In genomic region chr1:44437822-44438221, GRCm38 (mm10) we compare ENCODE assay signal across 9 mouse cellular contexts.
DNase-seq lines count a peak whose midpoint lies in the region; ATAC-seq and TF ChIP-seq lines count a peak whose summit lies in the region.
"Had no signal": no experiment of that assay in that cellular context is flagged by ENCODE, and none has a peak within 500 bp of the region (broad histone marks: within the 10 kb centered on the region; RNA-seq: fewer than 3 reads in every experiment).

No protein-coding gene starts in this region.

- H3K9me3 ChIP-seq in kidney, embryonic 16.5 days (ENCODE audit: low read length): no peaks in the 10 kb centered on the region
- H3K9me3 ChIP-seq: neural tube, embryonic 13.5 days had no signal

- TF ChIP-seq CTCF in brain, embryonic 14.5 days (IDR thresholded peaks at IDR 0.05; ENCODE audit: borderline replicate concordance, extremely low read depth, insufficient read depth, insufficient read length): peak; percentile 28; the same call in 1 of the 2 replicates

- no peak overlapping the region for H3K4me2 ChIP-seq in kidney, embryonic 16.5 days (replicated peaks; ENCODE audit: low read depth, low read length)
- H3K4me2 ChIP-seq: neural tube, embryonic 13.5 days had no signal

- no peaks in the 10 kb centered on the region for H3K4me1 ChIP-seq in kidney, embryonic 16.5 days (ENCODE audit: insufficient read depth, low read length)
- H3K4me1 ChIP-seq: neural tube, embryonic 13.5 days had no signal

- peak; percentile 12 for DNase-seq in adrenal gland, postnatal 14 days
- DNase-seq in adrenal gland, postnatal 10 days: no peak
- peak; percentile 20 to 29 for DNase-seq in kidney, postnatal 25 days
- DNase-seq in 3T3-L1 (ENCODE audit: low read depth, low spot score): peak; percentile 66
- DNase-seq in brain, embryonic 14.5 days (ENCODE audit: low read depth): peak; percentile 3
- no peak for DNase-seq in neural tube, embryonic 10.5 days (ENCODE audit: extremely low spot score, low spot score)

- ATAC-seq in kidney, embryonic 16.5 days (ENCODE audit: low FRiP score, low TSS enrichment): no peak
- ATAC-seq in granulocyte monocyte progenitor cell, adult 5-6 weeks (replicated peaks; ENCODE audit: poor library complexity, severe bottlenecking): no peak

- H3K27me3 ChIP-seq in kidney, embryonic 16.5 days (ENCODE audit: insufficient read depth, low read length): no peaks in the 10 kb centered on the region
- H3K27me3 ChIP-seq: neural tube, embryonic 13.5 days had no signal

- no peak overlapping the region for H3K27ac ChIP-seq in kidney, embryonic 16.5 days (ENCODE audit: low read length)
- H3K27ac ChIP-seq: neural tube, embryonic 13.5 days had no signal

- WGBS in kidney, embryonic 16.5 days: 75% methylated on average over 2 of the region's 2 CpGs

- no peak overlapping the region for H3K9ac ChIP-seq in kidney, embryonic 16.5 days (replicated peaks; ENCODE audit: low read length)
- H3K9ac ChIP-seq: neural tube, embryonic 13.5 days had no signal

- no peak overlapping the region for H3K4me3 ChIP-seq in kidney, embryonic 16.5 days (ENCODE audit: low read length)
- H3K4me3 ChIP-seq: neural tube, embryonic 13.5 days had no signal

- no peak for TF ChIP-seq POLR2A in brain, embryonic 14.5 days (IDR thresholded peaks at IDR 0.05; ENCODE audit: borderline replicate concordance, extremely low read depth, insufficient read depth, insufficient read length, poor library complexity, severe bottlenecking)

- no peaks in the 10 kb centered on the region for H3K36me3 ChIP-seq in kidney, embryonic 16.5 days (ENCODE audit: insufficient read depth, low read length)
- H3K36me3 ChIP-seq: neural tube, embryonic 13.5 days had no signal

Comparison
In these comparisons a context has a peak if more than half of its experiments do, and no peak if none do; other contexts are left out.
1. DNase-seq: peak in adrenal gland, postnatal 14 days (single experiment), kidney, postnatal 25 days (2 of 2), 3T3-L1 (single experiment) and brain, embryonic 14.5 days (single experiment); none in adrenal gland, postnatal 10 days (single experiment) and neural tube, embryonic 10.5 days (single experiment).